Comparison of ENCODE assay signal across 22 mouse cellular contexts in genomic region chr11:96110950-96111349, GRCm38 (mm10). TPM values are rescaled to one million over a fixed set of nuclear protein-coding genes. Genes with fewer than 3 reads are reported as not detected.
DNase-seq lines count a peak whose midpoint lies in the region; ATAC-seq and TF ChIP-seq lines count a peak whose summit lies in the region.
"Not testable (repeated sequence)": the region's sequence is repeated elsewhere in the genome, so short reads cannot be mapped to it uniquely, and the experiment has no call there.
"Had no signal": no experiment of that assay in that cellular context is flagged by ENCODE, and none has a peak within 500 bp of the region (broad histone marks: within the 10 kb centered on the region; RNA-seq: fewer than 3 reads in every experiment).

No protein-coding gene starts in this region.

- in situ Hi-C loops in Patski (cut with MboI; ENCODE audit: low pct_unique_long_range_greater_than_20kb) = not testable (repeated sequence)

- not testable (repeated sequence) for H3K27ac ChIP-seq in layer of hippocampus, adult 2 months; lung, embryonic 14.5 days (ENCODE audit: low read depth); stomach, postnatal 0 days (replicated peaks)

- not testable (repeated sequence) for H3K9ac ChIP-seq in lung, embryonic 14.5 days; stomach, postnatal 0 days (ENCODE audit: low read length)

- not testable (repeated sequence) for H3K9me3 ChIP-seq in lung, embryonic 14.5 days (ENCODE audit: low read depth, low read length); stomach, postnatal 0 days (ENCODE audit: control insufficient read depth, low read length)

- not testable (repeated sequence) for H3K27me3 ChIP-seq in Patski; lung, embryonic 14.5 days (ENCODE audit: insufficient read depth, low read length); stomach, postnatal 0 days (ENCODE audit: control insufficient read depth, insufficient read depth, low read length)

- H3K4me1 ChIP-seq in lung, embryonic 14.5 days (ENCODE audit: insufficient read depth); stomach, postnatal 0 days (replicated peaks; ENCODE audit: control insufficient read depth, insufficient read depth): not testable (repeated sequence)

- WGBS in lung, embryonic 14.5 days = 58% methylated on average over 2 of the region's 2 CpGs
- WGBS in stomach, postnatal 0 days = 57% methylated on average over 2 of the region's 2 CpGs

- not testable (repeated sequence) for H3K36me3 ChIP-seq in lung, embryonic 14.5 days (ENCODE audit: insufficient read depth); stomach, postnatal 0 days (ENCODE audit: control insufficient read depth, insufficient read depth, low read length)

- not testable (repeated sequence) for H3K4me2 ChIP-seq in lung, embryonic 14.5 days; stomach, postnatal 0 days (replicated peaks; ENCODE audit: low read depth)

- POLR2A ChIA-PET in Patski (lab: Charles Lee) = not testable (repeated sequence)

- not testable (repeated sequence) for TF ChIP-seq EP300 in stomach, postnatal 0 days (optimal IDR thresholded peaks at IDR 0.05)

- TF ChIP-seq CTCF in Patski (IDR thresholded peaks at IDR 0.05) = peak; percentile 55
- TF ChIP-seq CTCF in layer of hippocampus, adult 2 months (conservative IDR thresholded peaks at IDR 0.05) = peak; percentile 34
- TF ChIP-seq CTCF in lung, embryonic 14.5 days (IDR thresholded peaks at IDR 0.05; ENCODE audit: low read depth) = peak; percentile 37
- TF ChIP-seq CTCF in stomach, postnatal 0 days (IDR thresholded peaks at IDR 0.05; ENCODE audit: low read depth) = peak; percentile 33

- CTCF ChIA-PET in Patski (lab: Charles Lee) = interaction anchor here (2.2 kb wide), 1 partner anchor 18 kb away, joined by 6 read pairs; no protein-coding TSS in a partner anchor

- not testable (repeated sequence) for H3K4me3 ChIP-seq in layer of hippocampus, adult 2 months; lung, embryonic 14.5 days (ENCODE audit: low read depth, low read length); stomach, postnatal 0 days (ENCODE audit: low read depth, low read length)

- not testable (repeated sequence) for ATAC-seq in Patski; lung, embryonic 14.5 days (ENCODE audit: insufficient read depth); stomach, postnatal 0 days (ENCODE audit: low FRiP score, low TSS enrichment)

- peak; percentile 10 for DNase-seq in CD4-positive helper T cell, adult 2 months (ENCODE audit: low read depth, low spot score)
- DNase-seq in ES-CJ7 (ENCODE audit: low read depth, low spot score) = peak; percentile 70
- DNase-seq in Patski (ENCODE audit: low read depth, low spot score); layer of hippocampus, adult 2 months (ENCODE audit: low spot score in 2 of 2); lung, embryonic 14.5 days; stomach, postnatal 0 days (ENCODE audit: low spot score): not testable (repeated sequence)
- DNase-seq in induced T-regulatory cell, adult 2 months (ENCODE audit: low read depth) = peak; percentile 35

RNA-seq across cellular contexts. Expression of gene Calcoco2, which starts 0.8 kb away (rescaled TPM):
- polyA plus RNA-seq in Patski (2021) = not detected
- not detected for total RNA-seq in layer of hippocampus, adult 2 months (2021)
- not detected in 2 replicates for polyA plus RNA-seq in lung, embryonic 14.5 days (2014; fragmentation: Nextera tagmentation; extraction: Ambion mirVana)
- polyA plus RNA-seq in stomach, postnatal 0 days (2015; fragmentation: Nextera tagmentation; extraction: Ambion mirVana) = not detected in 2 replicates
- total RNA-seq: adrenal gland, adult 2 months; adrenal gland, postnatal 25 days; gastrocnemius, postnatal 14 days; heart, adult 2 months; heart, postnatal 14 days; hematopoietic stem cell, adult 5-6 weeks; hindbrain, postnatal 0 days had no signal
- polyA plus RNA-seq: adrenal gland, adult 2 months; embryonic facial prominence, embryonic 13.5 days; forebrain, embryonic 12.5 days; frontal cortex, adult 2 months; gonadal fat pad, adult 2 months; heart, adult 2 months; heart, embryonic 11.5 days; heart, embryonic 15.5 days; hindbrain, embryonic 13.5 days; intestine, embryonic 15.5 days had no signal

RNA-seq across cellular contexts. Expression of gene Ttll6, which starts 22.6 kb away (rescaled TPM):
- polyA plus RNA-seq in Patski (2021) = 0.13 TPM
- under 1 TPM; 0.22 to 0.46 TPM for total RNA-seq in layer of hippocampus, adult 2 months (2021)
- 0.09 TPM in 1 of 2 replicates, not detected in the other for polyA plus RNA-seq in lung, embryonic 14.5 days (2014; fragmentation: Nextera tagmentation; extraction: Ambion mirVana)
- polyA plus RNA-seq in stomach, postnatal 0 days (2015; fragmentation: Nextera tagmentation; extraction: Ambion mirVana) = 0.12 and 0.13 TPM in 2 replicates
- total RNA-seq: adrenal gland, adult 2 months; adrenal gland, postnatal 25 days; gastrocnemius, postnatal 14 days; heart, adult 2 months; hematopoietic stem cell, adult 5-6 weeks had no signal
- polyA plus RNA-seq: adrenal gland, adult 2 months; heart, embryonic 11.5 days had no signal

RNA-seq across cellular contexts. Expression of gene Atp5g1, which starts 35.5 kb away (rescaled TPM):
- polyA plus RNA-seq in Patski (2021) = 605 TPM
- 100 to 1,000 TPM; 409 to 414 TPM for total RNA-seq in layer of hippocampus, adult 2 months (2021)
- polyA plus RNA-seq in lung, embryonic 14.5 days (2014; fragmentation: Nextera tagmentation; extraction: Ambion mirVana) = 725 and 738 TPM in 2 replicates
- polyA plus RNA-seq in stomach, postnatal 0 days (2015; fragmentation: Nextera tagmentation; extraction: Ambion mirVana) = 1,003 and 1,182 TPM in 2 replicates

RNA-seq across cellular contexts. Expression of gene Ube2z, which starts 45.8 kb away (rescaled TPM):
- 74.0 TPM for polyA plus RNA-seq in Patski (2021)
- total RNA-seq in layer of hippocampus, adult 2 months (2021) = 10 to 100 TPM; 54.4 to 56.2 TPM
- polyA plus RNA-seq in lung, embryonic 14.5 days (2014; fragmentation: Nextera tagmentation; extraction: Ambion mirVana) = 37.8 and 43.2 TPM in 2 replicates
- polyA plus RNA-seq in stomach, postnatal 0 days (2015; fragmentation: Nextera tagmentation; extraction: Ambion mirVana) = 26.4 and 28.7 TPM in 2 replicates
